Mouse (Mus musculus): ENCODE results near the gene Ank. TPM values are rescaled to one million over a fixed set of nuclear protein-coding genes. Genes with fewer than 3 reads are reported as not detected.

Ank gene
- total RNA-seq, 1 experiment, result 12.0 TPM

DNA sequence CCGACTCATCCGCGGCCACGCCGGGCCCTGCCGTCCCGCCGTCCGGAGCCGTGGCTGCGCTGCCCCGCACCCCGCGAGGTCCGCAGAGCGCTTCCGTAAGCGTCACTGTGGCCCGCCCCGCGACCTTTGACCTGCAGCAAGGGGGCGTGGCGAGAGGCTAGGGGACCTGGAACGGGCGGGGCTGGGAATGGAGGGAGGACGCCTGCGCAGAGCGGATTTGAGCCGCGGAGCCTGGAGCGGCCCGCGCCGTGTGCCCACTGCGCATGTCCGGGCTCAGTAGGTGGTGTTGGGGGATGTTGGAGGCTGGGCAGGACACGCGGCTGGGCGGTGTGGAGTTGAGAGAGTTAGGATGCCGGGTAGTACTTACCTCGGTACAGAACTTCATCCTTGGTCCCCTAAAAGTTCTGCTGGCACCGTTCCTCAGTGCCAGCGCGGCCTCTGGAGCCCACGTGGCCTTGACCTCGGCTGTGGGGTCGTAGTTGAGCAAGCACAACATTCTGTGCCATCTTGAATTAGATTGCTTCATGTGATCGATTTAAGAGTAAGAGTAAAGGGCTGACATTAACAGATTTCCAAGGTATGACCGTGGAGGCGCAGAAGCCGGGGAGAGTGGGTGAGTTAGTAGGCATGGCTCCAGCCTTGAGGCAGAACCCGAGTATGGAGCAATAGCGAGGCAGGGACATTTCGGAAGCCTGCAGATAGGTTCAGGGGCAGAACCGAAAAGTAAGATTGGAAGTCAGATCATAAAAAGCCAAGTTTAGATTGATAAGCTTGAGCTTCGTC, 164.3 kb downstream of the Ank start, which contains the start of gene Otulin:
Gene Otulin, minus strand, starts transcription at position 93 of the 783 bp plus-strand sequence.
- Histone ChIP-seq H3K9me3 (ENCODE audit: control insufficient read depth, insufficient read depth, low read depth, low read length) (no peaks in the 10 kb centered on the region), H3K9ac (ENCODE audit: insufficient read depth, low read depth, low read length, poor library complexity, severe bottlenecking) (peak within 1 kb of the TSS; percentile 91), H3K4me1 (ENCODE audit: control insufficient read depth in 2 of 2, insufficient read depth in 2 of 2, low read length in 2 of 2, poor library complexity in 1 of 2) (peaks cover 0 to 14% of the 10 kb centered on the region in 2 experiments; a peak in 1 of 4 replicates), H3K36me3 (ENCODE audit: control insufficient read depth, insufficient read depth, low read length, poor library complexity, severe bottlenecking) (peaks cover 4% of the 10 kb centered on the region; the same call in 1 of the 2 replicates), H3K27ac (ENCODE audit: insufficient read depth, low read depth, low read length, poor library complexity, severe bottlenecking) (no peak within 1 kb of the TSS; the same call in 1 of the 2 replicates), H3K4me3 (ENCODE audit: insufficient read depth in 1 of 2, low read depth in 1 of 2, low read length in 2 of 2, poor library complexity in 1 of 2, severe bottlenecking in 1 of 2) (peak within 1 kb of the TSS; percentile 82 to 95)
- TF ChIP-seq ZNF384 (IDR thresholded peaks at IDR 0.05; ENCODE audit: low read depth, low read length) (no peak), HCFC1 (IDR thresholded peaks at IDR 0.05; ENCODE audit: borderline replicate concordance, insufficient read depth, low read length) (peak; percentile 68; the same call in 1 of the 2 replicates), CHD2 (IDR thresholded peaks at IDR 0.05; ENCODE audit: low read depth, low read length) (peak; percentile 55; the same call in 1 of the 2 replicates)
- DNase-seq (ENCODE audit: low read depth, low spot score), result peak; percentile 96
- in situ Hi-C loops (cut with MboI; ENCODE audit: low sequenced_read_pairs in 2 of 2, unreplicated experiment in 2 of 2), result no loop called here

- Histone ChIP-seq H3K4me3 (ENCODE audit: insufficient read depth in 1 of 2, low read depth in 1 of 2, low read length in 2 of 2, poor library complexity in 1 of 2, severe bottlenecking in 1 of 2) (no peak overlapping the region), H3K27ac (ENCODE audit: insufficient read depth, low read depth, low read length, poor library complexity, severe bottlenecking) (no peak overlapping the region), H3K36me3 (ENCODE audit: control insufficient read depth, insufficient read depth, low read length, poor library complexity, severe bottlenecking) (no peaks in the 10 kb centered on the region), H3K4me1 (ENCODE audit: control insufficient read depth in 2 of 2, insufficient read depth in 2 of 2, low read length in 2 of 2, poor library complexity in 1 of 2) (peaks cover 0 to 5% of the 10 kb centered on the region in 2 experiments; a peak in 1 of 4 replicates), H3K9ac (ENCODE audit: insufficient read depth, low read depth, low read length, poor library complexity, severe bottlenecking) (no peak overlapping the region), H3K9me3 (ENCODE audit: control insufficient read depth, insufficient read depth, low read depth, low read length) (no peaks in the 10 kb centered on the region)
- DNase-seq (ENCODE audit: low read depth, low spot score), result no peak
- no peak for TF ChIP-seq CHD2 (IDR thresholded peaks at IDR 0.05; ENCODE audit: low read depth, low read length)
- TF ChIP-seq ZNF384 (IDR thresholded peaks at IDR 0.05; ENCODE audit: low read depth, low read length), result no peak
- TF ChIP-seq ZC3H11A (IDR thresholded peaks at IDR 0.05; ENCODE audit: borderline replicate concordance, low read depth, low read length), result no peak
- TF ChIP-seq HCFC1 (IDR thresholded peaks at IDR 0.05; ENCODE audit: borderline replicate concordance, insufficient read depth, low read length), result no peak
- no peak for TF ChIP-seq MAFK (IDR thresholded peaks at IDR 0.05; ENCODE audit: insufficient read depth, low read depth, low read length)
- in situ Hi-C loops (cut with MboI; ENCODE audit: low sequenced_read_pairs in 2 of 2, unreplicated experiment in 2 of 2), result no loop called here
Observed at GRCm38 (mm10) chr15:27633941-27634900, 167.7 kb downstream of the Ank start.

DNA sequence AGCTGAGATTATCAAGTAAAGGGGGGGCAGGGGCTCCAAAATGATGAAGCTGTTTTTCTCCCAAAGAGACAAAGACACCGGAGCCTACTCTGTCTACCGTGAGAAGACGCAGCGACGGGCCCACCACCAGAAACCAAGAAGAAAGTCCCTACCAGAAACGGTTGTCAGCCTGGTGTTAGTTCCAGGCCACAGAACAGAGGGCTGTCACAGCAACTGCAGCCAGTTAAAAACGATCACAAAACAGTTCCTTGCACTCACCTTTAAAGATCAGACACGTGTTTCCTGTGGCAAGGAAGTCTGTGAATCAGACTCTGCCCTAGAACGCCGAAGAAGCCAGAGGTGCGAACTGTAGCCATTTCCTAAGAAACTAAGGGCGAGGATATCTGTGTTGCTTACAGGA, 174.7 kb downstream of the Ank start:
- Histone ChIP-seq H3K9ac (ENCODE audit: insufficient read depth, low read depth, low read length, poor library complexity, severe bottlenecking) (no peak overlapping the region), H3K4me3 (ENCODE audit: insufficient read depth in 1 of 2, low read depth in 1 of 2, low read length in 2 of 2, poor library complexity in 1 of 2, severe bottlenecking in 1 of 2) (no peak overlapping the region), H3K36me3 (ENCODE audit: control insufficient read depth, insufficient read depth, low read length, poor library complexity, severe bottlenecking) (no peaks in the 10 kb centered on the region), H3K9me3 (ENCODE audit: control insufficient read depth, insufficient read depth, low read depth, low read length) (no peaks in the 10 kb centered on the region), H3K27ac (ENCODE audit: insufficient read depth, low read depth, low read length, poor library complexity, severe bottlenecking) (no peak overlapping the region), H3K4me1 (ENCODE audit: control insufficient read depth in 2 of 2, insufficient read depth in 2 of 2, low read length in 2 of 2, poor library complexity in 1 of 2) (no peaks in the 10 kb centered on the region; a peak in 1 of 4 replicates)
- in situ Hi-C loops (cut with MboI; ENCODE audit: low sequenced_read_pairs in 2 of 2, unreplicated experiment in 2 of 2), result no loop called here
- no peak for DNase-seq (ENCODE audit: low read depth, low spot score)
- TF ChIP-seq ZNF384 (IDR thresholded peaks at IDR 0.05; ENCODE audit: low read depth, low read length), result no peak
- TF ChIP-seq HCFC1 (IDR thresholded peaks at IDR 0.05; ENCODE audit: borderline replicate concordance, insufficient read depth, low read length), result no peak
- TF ChIP-seq MAFK (IDR thresholded peaks at IDR 0.05; ENCODE audit: insufficient read depth, low read depth, low read length), result no peak
- TF ChIP-seq ZC3H11A (IDR thresholded peaks at IDR 0.05; ENCODE audit: borderline replicate concordance, low read depth, low read length), result no peak
- no peak for TF ChIP-seq CHD2 (IDR thresholded peaks at IDR 0.05; ENCODE audit: low read depth, low read length)

- no peaks in the 10 kb centered on the region for H3K9me3 ChIP-seq (ENCODE audit: control insufficient read depth, insufficient read depth, low read depth, low read length)
- H3K27ac ChIP-seq (ENCODE audit: insufficient read depth, low read depth, low read length, poor library complexity, severe bottlenecking), result no peak overlapping the region
- H3K36me3 ChIP-seq (ENCODE audit: control insufficient read depth, insufficient read depth, low read length, poor library complexity, severe bottlenecking), result no peaks in the 10 kb centered on the region
- no peak for TF ChIP-seq ZC3H11A (IDR thresholded peaks at IDR 0.05; ENCODE audit: borderline replicate concordance, low read depth, low read length)
- no peak for TF ChIP-seq CHD2 (IDR thresholded peaks at IDR 0.05; ENCODE audit: low read depth, low read length)
- TF ChIP-seq MAFK (IDR thresholded peaks at IDR 0.05; ENCODE audit: insufficient read depth, low read depth, low read length), result no peak
- no peak for TF ChIP-seq ZNF384 (IDR thresholded peaks at IDR 0.05; ENCODE audit: low read depth, low read length)
- TF ChIP-seq HCFC1 (IDR thresholded peaks at IDR 0.05; ENCODE audit: borderline replicate concordance, insufficient read depth, low read length), result no peak
- in situ Hi-C loops (cut with MboI; ENCODE audit: low sequenced_read_pairs in 2 of 2, unreplicated experiment in 2 of 2), result no loop called here
- H3K9ac ChIP-seq (ENCODE audit: insufficient read depth, low read depth, low read length, poor library complexity, severe bottlenecking), result no peak overlapping the region
- DNase-seq (ENCODE audit: low read depth, low spot score), result no peak
- no peaks in the 10 kb centered on the region; a peak in 1 of 4 replicates for H3K4me1 ChIP-seq (ENCODE audit: control insufficient read depth in 2 of 2, insufficient read depth in 2 of 2, low read length in 2 of 2, poor library complexity in 1 of 2)
- no peak overlapping the region for H3K4me3 ChIP-seq (ENCODE audit: insufficient read depth in 1 of 2, low read depth in 1 of 2, low read length in 2 of 2, poor library complexity in 1 of 2, severe bottlenecking in 1 of 2)
Observed at GRCm38 (mm10) chr15:27642895-27643294, 176.4 kb downstream of the Ank start.

Other genes starting within 250 kb of the Ank start
- gene Otulin, start 164.0 kb downstream of the Ank start, total RNA-seq (2012; rRNA removed), result 24.4 and 28.0 TPM in 2 replicates
- gene Otulinl, start 214.9 kb downstream of the Ank start, total RNA-seq (2012; rRNA removed), result 1.7 and 2.6 TPM in 2 replicates

All from ES-E14 (cell line).